Mouse (Mus musculus) adrenal gland, adult 8-10 months (tissue): ENCODE results near the gene Arid1a. TPM values are rescaled to one million over a fixed set of nuclear protein-coding genes. Genes with fewer than 3 reads are reported as not detected.
"Not testable (repeated sequence)": the region's sequence is repeated elsewhere in the genome, so short reads cannot be mapped to it uniquely, and the experiment has no call there.

Experiments
- DNase-seq: peaks from one replicate; pipeline ENCODE4 v3.0.0; 2022
- microRNA-seq, 2 experiments: library from miRNA; unstranded; fragments of <30 nt; microRNA quantifications; one replicate each; pipeline ENCODE4 v1.2.0; 2022
- total RNA-seq, 4 experiments: library from RNA; stranded (reverse); gene quantifications; 2 replicates each; pipeline ENCODE4 v1.2.4; 2022

The Arid1a gene
- total RNA-seq, 4 experiments from 2014 or later = 50.7 to 84.3 (median 61.1) TPM

DNA sequence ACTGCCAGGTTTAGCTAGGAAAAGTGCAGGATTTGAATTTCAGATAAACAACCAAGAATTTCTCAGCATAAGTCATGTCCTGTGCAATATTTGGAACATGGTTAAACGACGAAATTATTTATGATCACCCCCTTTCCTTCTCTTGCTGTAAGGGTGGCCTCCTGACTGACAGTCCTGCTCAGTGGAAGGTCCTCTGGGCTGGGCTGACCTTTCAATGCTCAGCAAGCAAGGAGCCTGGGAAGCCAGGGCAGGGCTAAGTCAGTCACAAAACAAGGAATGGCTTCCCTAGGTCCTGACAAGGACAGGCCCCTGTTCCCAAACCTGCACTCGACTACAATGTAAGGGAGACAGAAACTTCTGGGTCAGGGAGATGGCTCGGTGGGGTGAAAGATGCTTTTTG, 104.6 kb downstream of the Arid1a start:
- no peak for DNase-seq

GRCm38 (mm10) chr4:133651445-133651844, 105.1 kb downstream of the Arid1a start:
- DNase-seq = no peak

GRCm38 (mm10) chr4:133649989-133650699, 106.4 kb downstream of the Arid1a start, which contains the start of gene Zdhhc18:
Gene Zdhhc18 (minus strand): TSS chr4:133650154.
- DNase-seq = no peak

DNA sequence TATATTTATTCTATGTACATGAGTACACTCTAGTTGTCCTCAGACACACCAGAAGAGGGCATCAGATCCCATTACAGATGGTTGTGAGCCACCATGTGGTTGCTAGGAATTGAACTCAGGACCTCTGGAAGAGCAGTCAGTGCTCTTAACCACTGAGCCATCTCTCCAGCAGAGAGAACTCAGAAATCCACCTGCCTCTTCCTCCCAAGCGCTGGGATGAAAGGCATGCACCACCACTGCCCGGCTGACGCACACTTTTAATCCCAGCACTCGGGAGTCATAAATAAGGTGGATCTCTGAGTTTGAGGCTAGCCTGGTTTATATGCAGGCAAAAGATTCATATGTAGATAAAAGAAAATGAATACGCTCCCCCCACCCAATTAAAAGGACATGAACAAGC, 107.1 kb downstream of the Arid1a start:
- not testable (repeated sequence) for DNase-seq

DNA sequence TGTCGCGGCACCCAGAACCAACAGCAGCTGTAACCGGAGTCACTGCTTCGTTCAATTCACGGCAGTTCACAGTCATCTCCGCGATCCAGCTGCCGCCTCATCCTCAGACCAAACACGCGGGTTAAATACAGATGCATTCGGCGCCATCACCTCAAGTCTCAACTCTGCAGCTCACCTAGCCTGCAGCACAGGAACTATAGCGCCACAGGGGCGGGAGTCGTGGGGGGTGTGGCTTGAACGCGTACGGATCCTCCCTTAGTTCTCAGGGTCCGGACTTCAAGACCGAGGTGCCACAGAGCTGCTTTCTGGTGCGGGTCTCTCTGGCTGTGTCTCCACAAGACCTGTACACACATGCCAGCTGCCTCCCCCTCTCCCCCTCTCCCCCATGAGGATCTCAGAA, 110.9 kb downstream of the Arid1a start:
- no peak for DNase-seq

GRCm38 (mm10) chr4:133645195-133645594, 111.4 kb downstream of the Arid1a start:
- DNase-seq = no peak

DNA sequence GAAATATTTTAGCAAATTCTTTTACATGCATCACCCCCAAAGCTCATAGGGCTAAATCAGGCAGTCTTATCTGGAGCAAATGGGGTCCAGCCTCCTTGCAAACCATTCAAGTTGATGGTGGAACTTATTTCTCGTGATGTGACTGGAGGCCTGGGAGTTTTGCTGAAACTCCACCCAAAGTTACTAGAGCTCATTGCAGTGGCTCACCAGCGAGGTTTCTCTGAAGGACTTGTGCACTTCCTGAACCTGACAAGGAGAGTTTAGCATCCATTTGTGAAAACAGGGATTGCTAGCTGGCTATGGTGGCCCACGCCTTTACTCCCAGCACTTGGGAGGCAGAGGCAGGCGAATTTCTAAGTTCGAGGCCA, 122.5 kb downstream of the Arid1a start:
- no peak for DNase-seq

DNA sequence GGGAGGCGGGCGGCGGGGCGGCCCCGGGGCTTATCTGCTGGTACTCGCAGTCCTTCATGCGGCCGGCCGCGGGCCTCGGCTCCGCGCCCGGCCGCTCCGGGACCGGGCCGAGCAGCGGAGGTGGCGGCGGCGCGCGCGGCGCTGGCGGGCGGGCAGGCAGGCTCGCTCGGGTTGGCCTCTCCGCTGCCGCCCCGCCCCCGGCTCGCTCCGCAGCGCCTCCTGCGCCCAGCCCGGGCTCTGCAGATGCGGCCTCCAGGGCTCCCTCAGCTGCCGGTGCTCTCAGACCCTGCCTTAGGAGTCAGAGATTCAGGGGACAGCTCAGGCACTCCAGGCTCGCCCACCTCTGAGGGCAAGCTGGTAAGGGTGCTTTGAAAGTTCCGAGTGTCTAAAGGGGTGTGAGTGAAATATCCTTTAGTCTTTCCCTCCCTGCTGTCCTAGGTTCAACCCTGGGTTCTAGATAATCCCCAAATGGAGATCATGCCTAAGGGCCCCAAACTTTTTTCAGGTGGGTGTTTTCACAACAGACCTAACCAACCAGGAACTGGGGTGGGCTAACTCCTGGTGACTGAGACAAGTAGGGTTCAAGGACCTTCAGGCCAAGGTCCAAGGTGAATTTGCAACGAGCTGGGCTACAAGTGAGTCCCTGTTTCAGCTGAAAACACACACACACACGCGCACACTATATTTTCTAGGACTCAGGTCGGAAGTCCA, 123.1 kb downstream of the Arid1a start:
- peak; percentile 76 for DNase-seq

- DNase-seq = no peak
These were observed 123.9 kb downstream of the Arid1a start for GRCm38 (mm10) chr4:133632483-133633327.

DNA sequence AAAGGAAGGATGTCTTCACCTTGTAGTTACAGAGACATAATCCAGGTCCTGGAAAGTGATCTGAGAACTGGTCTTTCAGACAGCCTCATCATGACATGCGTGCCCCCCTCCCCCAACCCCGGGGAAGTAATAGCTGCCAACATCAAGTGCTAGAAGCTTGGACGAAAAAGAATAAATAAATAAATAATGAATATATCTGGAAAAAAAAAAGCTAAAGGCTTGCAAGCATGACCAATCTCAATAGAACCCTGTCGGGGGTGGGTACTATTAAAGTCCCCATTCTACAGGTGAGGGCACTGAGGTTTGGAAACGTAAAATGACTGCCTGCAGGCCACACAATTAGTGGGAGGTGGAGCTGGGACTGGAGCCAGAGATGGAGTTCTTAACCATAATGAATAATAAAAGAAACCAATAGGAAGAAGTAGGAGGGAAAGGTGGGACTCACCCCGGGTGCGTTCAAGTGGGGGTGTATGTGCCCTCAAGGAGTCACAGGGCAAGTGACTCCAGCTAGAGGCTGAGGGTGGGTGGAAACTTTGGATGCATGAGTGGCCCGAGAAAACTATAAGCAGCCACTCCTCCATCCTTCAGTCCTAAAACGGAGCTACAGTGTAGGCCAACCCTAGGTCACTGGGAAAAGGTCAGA, 124.7 kb downstream of the Arid1a start:
- no peak for DNase-seq

- DNase-seq = no peak
These were observed 125.3 kb downstream of the Arid1a start for GRCm38 (mm10) chr4:133631071-133631768.

DNA sequence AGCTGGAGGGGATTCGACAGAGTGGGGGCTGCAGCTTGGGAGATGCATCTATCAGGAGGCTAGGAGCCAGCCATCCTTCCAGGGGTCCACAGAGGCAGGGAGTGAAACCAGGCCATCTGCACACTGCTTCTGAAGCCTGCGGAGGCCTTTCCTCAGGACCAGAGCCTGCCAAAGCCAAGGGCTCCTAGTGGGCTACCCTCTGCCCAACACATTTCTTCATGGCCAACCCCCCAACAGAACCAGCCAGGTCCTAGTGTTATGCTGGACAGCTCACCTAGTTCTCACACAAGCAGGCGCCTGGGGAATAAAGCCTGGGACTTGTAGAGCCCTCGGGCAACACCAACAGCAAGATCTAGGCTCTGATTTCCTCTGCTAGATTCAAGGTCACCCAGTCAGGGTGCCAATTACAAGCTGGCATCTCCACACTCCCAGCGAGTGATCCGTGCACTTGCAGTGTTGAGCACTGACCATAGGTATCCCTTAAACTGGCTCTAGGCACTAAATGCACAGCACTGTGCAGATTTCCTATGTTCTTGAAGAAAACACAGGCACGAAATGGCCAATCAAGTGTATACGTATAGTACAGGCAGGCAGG, 126.1 kb downstream of the Arid1a start:
- DNase-seq = no peak

GRCm38 (mm10) chr4:133629191-133629590, 127.4 kb downstream of the Arid1a start:
- no peak for DNase-seq

Small RNA genes within 50 kb of the gene (microRNA-seq; reads per million reads assigned to microRNA genes)
- gene Mir7227 = 0 reads per million in 2 experiments

Other genes with a start within 250 kb of the Arid1a start
- gene Kdf1, start 237.8 kb downstream of the Arid1a start, total RNA-seq = 1 to 10 TPM in 3 of 4 experiments, under 1 TPM in 1; 0.90 to 5.9 (median 3.1) TPM
- 100 to 1,000 TPM; 135 to 175 (median 167) TPM for gene Nudc, start 210.8 kb downstream of the Arid1a start, total RNA-seq
- 10 to 100 TPM; 39.6 to 62.0 (median 48.8) TPM for gene Nr0b2, start 203.4 kb downstream of the Arid1a start, total RNA-seq
- 10 to 100 TPM in 2 of 4 experiments, 1 to 10 TPM in 2; 6.1 to 15.6 (median 9.6) TPM for gene Gpatch3, start 182.0 kb downstream of the Arid1a start, total RNA-seq
- 10 to 100 TPM; 17.0 to 19.4 (median 18.5) TPM for gene Gpn2, start 172.4 kb downstream of the Arid1a start, total RNA-seq
- gene Sfn, start 154.6 kb downstream of the Arid1a start, total RNA-seq = 1 to 10 TPM; 2.0 to 3.0 (median 2.3) TPM
- 10 to 100 TPM; 17.9 to 39.5 (median 29.0) TPM for gene Zdhhc18, start 106.6 kb downstream of the Arid1a start, total RNA-seq
- 10 to 100 TPM; 26.0 to 31.0 (median 27.3) TPM for gene Pigv, start 84.1 kb downstream of the Arid1a start, total RNA-seq
- gene Rps6ka1, start 131.0 kb upstream of the Arid1a start, total RNA-seq = 10 to 100 TPM; 16.4 to 25.7 (median 22.8) TPM
- gene Hmgn2, start 211.9 kb upstream of the Arid1a start, total RNA-seq = 100 to 1,000 TPM; 127 to 139 (median 136) TPM
- 10 to 100 TPM; 48.8 to 57.7 (median 57.0) TPM for gene Dhdds, start 244.1 kb upstream of the Arid1a start, total RNA-seq